Mouse (Mus musculus) ovary, adult 10 weeks (tissue): ENCODE results near the gene Hba-a1. TPM values are rescaled to one million over a fixed set of nuclear protein-coding genes. Genes with fewer than 3 reads are reported as not detected.

Experiments
- polyA plus RNA-seq: library from polyadenylated mRNA; stranded (reverse); fragments of 350-450 nt; fragmentation: Illumina TruSeq; extraction: RNeasy Lipid Tissue Mini Kit (QIAGEN cat#74804); gene quantifications from one replicate; pipeline ENCODE4 v1.2.3, GENCODE M21; 2014

Hba-a1 gene
- polyA plus RNA-seq, result not detected

GRCm38 (mm10) chr11:32283091-32283777 lies at the start of gene Hba-a1:
TSS of gene Hba-a1 (plus strand) at chr11:32283511.

DNA sequence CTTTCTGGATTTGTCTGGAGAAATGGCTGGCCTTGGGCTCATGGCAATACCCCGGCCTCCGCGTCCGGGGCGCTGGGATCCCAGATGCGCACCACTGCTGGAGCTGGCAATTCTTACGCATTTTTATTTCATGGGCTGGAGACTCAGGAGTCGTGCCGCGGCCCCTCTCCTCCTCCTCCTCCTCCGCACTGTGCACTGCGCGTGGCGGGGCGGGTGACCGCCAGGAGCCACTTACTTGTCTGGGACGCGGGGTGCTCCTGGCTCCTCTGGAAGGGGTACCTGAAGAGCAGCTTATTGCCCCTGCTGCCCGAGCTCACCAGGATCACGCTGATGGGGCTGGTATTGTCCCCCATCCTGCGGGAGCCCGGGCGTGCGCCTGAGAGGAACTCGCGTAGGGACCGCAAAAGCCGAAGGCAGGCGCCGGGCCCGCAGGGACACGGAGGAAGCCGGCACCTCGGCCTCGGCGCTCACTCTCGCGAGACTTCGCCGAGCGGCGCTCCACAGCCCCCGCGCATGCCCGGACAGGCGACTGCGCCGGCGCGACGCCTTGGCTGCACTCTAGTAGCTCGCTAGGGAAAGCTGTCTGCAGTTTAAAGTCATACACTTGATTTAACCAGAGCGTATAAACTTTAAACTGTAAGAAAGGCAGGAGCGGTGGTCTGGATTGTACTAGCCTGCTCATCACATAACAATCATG lies 16.0 kb upstream of the Hba-a1 start, which contains the start of gene Nprl3:
TSS of gene Nprl3 (minus strand) at position 520 of the 697 bp plus-strand sequence.

GRCm38 (mm10) chr11:32276347-32276746 lies 7.0 kb upstream of the Hba-a1 start, which contains the start of gene Hba-x:
TSS of gene Hba-x (plus strand) at chr11:32276400.

DNA sequence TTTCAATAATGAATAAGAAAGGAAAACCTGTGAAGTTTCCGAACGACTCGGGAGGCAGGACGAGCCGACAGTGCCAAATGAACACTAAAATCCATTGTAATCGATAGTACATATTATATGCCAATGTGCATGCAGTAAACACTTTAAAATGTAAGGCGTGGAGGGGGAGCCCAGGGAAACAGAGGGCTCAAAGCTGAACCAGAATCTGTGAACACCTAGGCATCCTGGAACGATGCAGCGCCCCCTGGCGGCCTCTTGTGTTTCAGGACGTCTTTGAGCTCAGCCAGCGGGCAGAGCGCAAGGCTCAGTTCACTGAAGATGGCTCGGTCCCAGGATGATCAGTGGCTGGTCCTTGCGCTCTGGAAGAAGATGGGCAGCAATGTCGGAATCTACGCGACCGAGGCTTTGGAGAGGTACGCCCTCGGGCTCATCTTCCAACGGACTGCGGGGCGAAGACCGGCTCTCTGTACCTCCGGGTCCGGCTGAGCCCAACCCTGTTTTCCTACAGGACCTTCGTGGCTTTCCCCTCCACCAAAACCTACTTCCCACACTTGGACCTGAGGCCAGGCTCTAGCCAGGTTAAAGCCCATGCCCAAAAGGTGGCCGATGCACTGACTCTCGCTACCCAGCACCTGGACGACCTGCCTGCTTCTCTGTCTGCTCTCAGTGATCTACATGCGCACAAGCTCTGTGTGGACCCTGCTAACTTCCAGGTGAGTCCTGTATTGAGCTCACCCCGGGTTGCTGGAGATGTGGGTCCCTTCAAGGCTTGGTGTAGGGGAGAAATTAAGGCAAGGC lies 3.6 kb downstream of the Hba-a1 start, which contains the start of gene Hbq1b:
TSS of gene Hbq1b (plus strand) at position 271 of the 798 bp plus-strand sequence.

GRCm38 (mm10) chr11:32296203-32296602 lies 12.9 kb downstream of the Hba-a1 start, which contains the start of gene Hba-a2:
TSS of gene Hba-a2 (plus strand) at chr11:32296489.

DNA sequence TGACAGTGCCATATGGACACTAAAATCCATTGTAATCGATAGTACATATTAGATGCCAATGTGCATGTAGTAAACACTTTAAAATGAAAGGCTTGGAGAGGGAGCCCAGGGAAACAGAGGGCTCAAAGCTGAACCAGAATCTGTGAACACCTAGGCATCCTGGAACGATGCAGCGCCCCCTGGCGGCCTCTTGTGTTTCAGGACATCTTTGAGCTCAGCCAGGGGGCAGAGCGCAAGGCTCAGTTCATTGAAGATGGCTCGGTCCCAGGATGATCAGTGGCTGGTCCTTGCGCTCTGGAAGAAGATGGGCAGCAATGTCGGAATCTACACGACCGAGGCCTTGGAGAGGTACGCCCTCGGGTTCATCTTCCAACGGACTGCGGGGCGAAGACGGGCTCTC lies 16.6 kb downstream of the Hba-a1 start, which contains the start of gene Hbq1a:
TSS of gene Hbq1a (plus strand) at position 205 of the 400 bp plus-strand sequence.

Other genes with a start within 250 kb of the Hba-a1 start
- 0.17 TPM for gene Il9r, start 83.2 kb upstream of the Hba-a1 start, polyA plus RNA-seq
- 1.9 TPM for gene Snrnp25, start 78.1 kb upstream of the Hba-a1 start, polyA plus RNA-seq
- gene Rhbdf1, start 61.2 kb upstream of the Hba-a1 start, polyA plus RNA-seq, result 0.09 TPM
- 5.3 TPM for gene Mpg, start 57.0 kb upstream of the Hba-a1 start, polyA plus RNA-seq
- 2.6 TPM for gene Nprl3, start 15.8 kb upstream of the Hba-a1 start, polyA plus RNA-seq
- gene Hba-x, start 7.1 kb upstream of the Hba-a1 start, polyA plus RNA-seq, result not detected
- gene Hbq1b, start 3.5 kb downstream of the Hba-a1 start, polyA plus RNA-seq, result not detected
- 19.6 TPM for gene Hba-a2, start 13.0 kb downstream of the Hba-a1 start, polyA plus RNA-seq
- gene Hbq1a, start 16.6 kb downstream of the Hba-a1 start, polyA plus RNA-seq, result not detected
- 5.0 TPM for gene Sh3pxd2b, start 64.3 kb downstream of the Hba-a1 start, polyA plus RNA-seq
- 7.6 TPM for gene Ubtd2, start 171.9 kb downstream of the Hba-a1 start, polyA plus RNA-seq
- gene Efcab9, start 248.6 kb downstream of the Hba-a1 start, polyA plus RNA-seq, result 0.71 TPM
- gene Stk10, start 249.8 kb downstream of the Hba-a1 start, polyA plus RNA-seq, result 1.9 TPM